Mouse (Mus musculus) intestine, postnatal 0 days (tissue): ENCODE measurements around the gene Ikzf3. TPM values are rescaled to one million over a fixed set of nuclear protein-coding genes. Genes with fewer than 3 reads are reported as not detected.

Source experiments
- ATAC-seq: fragments of 200-750 bp; cut with Nextera tagmentation; 2 replicates; pipeline ENCODE4 v1.8.0; 2017; ENCODE audit warnings: mild to moderate bottlenecking, moderate TSS enrichment, moderate library complexity
- H3K27ac ChIP-seq: fragments of 300-500 bp; sonication (generic); 2 replicates; pipeline ENCODE4 v1.5.1; 2014; ENCODE audit warnings: mild to moderate bottlenecking, low read depth, low read length, moderate library complexity
- H3K27me3 ChIP-seq: fragments of 300-500 bp; sonication (generic); replicated peaks from 2 replicates; pipeline ENCODE4 v1.6.1; 2014; ENCODE audit warnings: low read length, mixed read lengths; ENCODE audit not compliant: control insufficient read depth, insufficient read depth
- H3K36me3 ChIP-seq: fragments of 300-500 bp; sonication (generic); 2 replicates; pipeline ENCODE4 v1.6.1; 2014; ENCODE audit warnings: mild to moderate bottlenecking, moderate library complexity; ENCODE audit not compliant: control insufficient read depth, insufficient read depth
- H3K4me1 ChIP-seq: fragments of 300-500 bp; sonication (generic); replicated peaks from 2 replicates; pipeline ENCODE4 v1.6.1; 2014; ENCODE audit warnings: antibody characterized with exemption, low read length, mixed read lengths; ENCODE audit not compliant: control insufficient read depth, insufficient read depth
- H3K4me2 ChIP-seq: fragments of 300-500 bp; sonication (generic); replicated peaks from 2 replicates; pipeline ENCODE4 v1.6.1; 2014; ENCODE audit warnings: low read depth, mild to moderate bottlenecking, moderate library complexity
- H3K4me3 ChIP-seq: fragments of 300-500 bp; sonication (generic); 2 replicates; pipeline ENCODE4 v1.5.1; 2014; ENCODE audit warnings: low read depth, low read length
- H3K9ac ChIP-seq: fragments of 300-500 bp; sonication (generic); 2 replicates; pipeline ENCODE4 v1.6.1; 2014; ENCODE audit warnings: mild to moderate bottlenecking, low read depth, low read length
- H3K9me3 ChIP-seq: fragments of 300-500 bp; sonication (generic); 2 replicates; pipeline ENCODE4 v1.6.1; 2016; ENCODE audit warnings: mixed run types; ENCODE audit not compliant: control insufficient read depth
- CTCF ChIP-seq: sonication (generic); IDR thresholded peaks from 2 replicates; pipeline ENCODE4 v1.5.1; 2016; ENCODE audit warnings: low read depth, mild to moderate bottlenecking, control low read depth, antibody characterized with exemption, moderate library complexity
- WGBS: fragments of 180-500 bp; shearing (Covaris S2); extraction: QIAGEN DNeasy Blood & Tissue Kit; methylation state at CpG from one replicate; pipeline ENCODE4 v1.1.7; 2014; 5-methylcytosine and 5-hydroxymethylcytosine counted together
- polyA plus RNA-seq: library from polyadenylated mRNA; unstranded; fragments of >200 nt; fragmentation: Nextera tagmentation; extraction: Ambion mirVana; gene quantifications from 2 replicates; pipeline ENCODE4 v1.2.1, GENCODE M21; 2015

The Ikzf3 gene
- polyA plus RNA-seq, 1 experiment from 2014 or later, result 0.20 TPM

DNA sequence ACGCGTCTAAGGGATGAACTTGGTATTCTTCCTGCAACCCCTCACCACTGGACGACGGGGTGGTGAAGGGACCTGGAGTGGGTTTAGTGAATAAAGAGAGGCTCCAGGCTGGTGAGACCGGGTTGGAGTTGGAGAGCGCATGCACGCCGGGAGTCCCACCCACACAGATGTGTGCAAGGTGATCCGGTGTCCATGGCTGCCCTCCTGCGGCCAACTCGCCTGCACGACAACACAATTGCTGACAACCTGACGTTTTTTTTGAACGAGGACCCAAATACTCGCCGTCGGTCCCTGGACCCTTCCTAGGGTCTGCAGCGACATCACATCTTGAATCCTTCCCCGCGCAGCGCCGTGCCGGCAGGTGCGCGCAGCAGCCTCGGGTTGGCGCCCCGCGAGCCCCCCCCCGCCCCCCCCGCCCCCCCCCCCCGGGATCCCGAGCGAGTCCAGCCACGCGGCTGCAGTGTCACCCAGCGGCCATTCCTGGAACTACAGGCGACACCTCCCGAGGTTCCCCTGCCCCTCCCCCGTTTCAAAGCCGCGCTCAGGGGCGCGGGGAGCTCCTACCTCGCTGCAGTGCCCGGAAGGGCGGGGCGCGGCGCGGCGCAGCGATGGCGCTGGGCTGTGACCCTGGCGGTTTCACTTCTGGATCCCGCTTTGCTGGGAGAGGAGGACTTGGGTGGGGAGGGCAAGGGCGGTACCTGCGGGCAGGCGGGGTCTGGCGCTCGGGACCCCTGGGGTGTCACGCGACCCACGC, 88.3 kb downstream of the Ikzf3 start:
- peak; percentile 73 for TF ChIP-seq CTCF
- Histone ChIP-seq H3K27ac (no peak overlapping the region), H3K27me3 (0 out of 2 replicates have a peak, but pooled peaks cover 4% of the 10 kb centered on the region), H3K4me2 (peak overlapping the region; percentile 85), H3K9me3 (no peaks in the 10 kb centered on the region), H3K9ac (peak overlapping the region; percentile 35), H3K4me3 (peak overlapping the region; percentile 52), H3K36me3 (peaks cover 25% of the 10 kb centered on the region; the same call in 1 of the 2 replicates), H3K4me1 (no peaks in the 10 kb centered on the region)
- whole genome bisulfite sequencing, result under 1% methylated on average over 47 of the region's 64 CpGs
- peak; percentile 72 for ATAC-seq

DNA sequence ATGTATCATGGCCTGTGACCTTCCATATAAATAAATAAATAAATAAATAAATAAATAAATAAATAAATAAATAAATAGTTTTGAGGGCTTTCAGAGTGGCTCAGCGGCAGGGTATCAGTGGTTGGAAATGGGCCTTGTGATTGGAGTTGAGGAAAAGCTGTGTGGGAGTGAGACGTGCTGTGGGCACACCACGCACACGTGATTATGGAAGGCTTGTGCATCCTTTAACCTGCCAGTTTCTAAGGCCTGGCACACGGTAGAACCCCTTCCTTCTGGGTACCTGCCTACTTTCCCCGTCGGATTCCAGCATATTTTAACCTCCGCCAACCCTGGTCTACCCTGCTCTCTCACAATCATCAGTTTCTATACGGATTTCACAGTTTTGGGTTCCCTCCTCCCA, 88.9 kb downstream of the Ikzf3 start:
- H3K4me2 ChIP-seq, result peak overlapping the region; percentile 85
- H3K4me1 ChIP-seq, result no peaks in the 10 kb centered on the region
- 0 out of 2 replicates have a peak, but pooled peaks cover 4% of the 10 kb centered on the region for H3K27me3 ChIP-seq
- 21% methylated on average over 9 of the region's 9 CpGs for WGBS
- no peak overlapping the region for H3K27ac ChIP-seq
- ATAC-seq, result peak; percentile 17; the same call in 1 of the 2 replicates
- peaks cover 31% of the 10 kb centered on the region for H3K36me3 ChIP-seq
- peak overlapping the region; percentile 35; the same call in 1 of the 2 replicates for H3K9ac ChIP-seq
- no peaks in the 10 kb centered on the region for H3K9me3 ChIP-seq
- TF ChIP-seq CTCF, result no peak
- peak overlapping the region; percentile 52 for H3K4me3 ChIP-seq

DNA sequence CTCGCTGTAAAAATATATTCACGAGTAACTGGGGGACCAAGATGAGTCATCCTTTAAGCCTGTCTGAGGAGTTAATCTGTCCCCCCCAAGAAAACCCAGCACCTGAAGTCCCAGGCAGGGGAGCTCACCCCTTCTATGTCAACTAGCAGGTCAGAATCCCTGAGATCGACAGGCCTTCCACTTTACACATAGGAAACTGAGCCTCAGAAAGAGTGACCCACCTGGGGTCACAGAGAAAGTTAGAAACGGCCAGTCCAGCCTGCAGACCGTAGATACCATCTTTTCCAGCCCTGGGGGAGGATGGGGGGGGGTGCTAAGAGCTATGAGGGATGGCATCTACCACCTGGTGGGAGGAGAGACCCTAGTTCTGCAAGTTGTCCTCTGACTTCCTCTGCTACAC, 89.3 kb downstream of the Ikzf3 start:
- H3K9ac ChIP-seq, result no peak overlapping the region
- H3K4me3 ChIP-seq, result no peak overlapping the region
- H3K36me3 ChIP-seq, result peaks cover 35% of the 10 kb centered on the region
- H3K4me2 ChIP-seq, result no peak overlapping the region
- no peaks in the 10 kb centered on the region for H3K4me1 ChIP-seq
- H3K27me3 ChIP-seq, result 0 out of 2 replicates have a peak, but pooled peaks cover 4% of the 10 kb centered on the region
- WGBS, result 48% methylated on average over 5 of the region's 5 CpGs
- no peaks in the 10 kb centered on the region for H3K9me3 ChIP-seq
- no peak for TF ChIP-seq CTCF
- no peak for ATAC-seq
- H3K27ac ChIP-seq, result no peak overlapping the region

DNA sequence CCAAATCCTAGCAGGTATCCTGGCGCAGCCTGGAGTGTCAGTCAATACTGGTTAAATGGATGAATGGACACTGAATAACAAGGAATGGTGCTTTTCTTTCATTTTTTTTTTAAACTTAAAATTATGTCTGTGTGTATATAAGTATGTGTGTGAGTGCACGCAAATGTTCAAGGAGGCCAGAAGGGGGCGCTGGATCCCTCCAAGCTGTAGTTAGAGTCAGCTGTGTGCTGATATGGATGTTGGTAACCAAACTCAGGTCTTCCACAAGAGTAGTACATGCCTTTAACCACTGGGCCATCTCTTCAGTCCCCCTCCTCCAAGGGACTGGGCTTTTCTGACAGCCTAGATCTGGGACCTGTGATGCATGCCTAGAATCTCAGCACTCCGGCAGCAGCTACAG, 90.3 kb downstream of the Ikzf3 start:
- Histone ChIP-seq H3K9ac (no peak overlapping the region), H3K4me3 (no peak overlapping the region), H3K4me1 (no peaks in the 10 kb centered on the region), H3K9me3 (no peaks in the 10 kb centered on the region), H3K36me3 (peaks cover 45% of the 10 kb centered on the region), H3K27me3 (0 out of 2 replicates have a peak, but pooled peaks cover 4% of the 10 kb centered on the region), H3K27ac (no peak overlapping the region), H3K4me2 (no peak overlapping the region)
- 79% methylated on average over 4 of the region's 4 CpGs for WGBS
- ATAC-seq, result no peak
- TF ChIP-seq CTCF, result peak; percentile 56

DNA sequence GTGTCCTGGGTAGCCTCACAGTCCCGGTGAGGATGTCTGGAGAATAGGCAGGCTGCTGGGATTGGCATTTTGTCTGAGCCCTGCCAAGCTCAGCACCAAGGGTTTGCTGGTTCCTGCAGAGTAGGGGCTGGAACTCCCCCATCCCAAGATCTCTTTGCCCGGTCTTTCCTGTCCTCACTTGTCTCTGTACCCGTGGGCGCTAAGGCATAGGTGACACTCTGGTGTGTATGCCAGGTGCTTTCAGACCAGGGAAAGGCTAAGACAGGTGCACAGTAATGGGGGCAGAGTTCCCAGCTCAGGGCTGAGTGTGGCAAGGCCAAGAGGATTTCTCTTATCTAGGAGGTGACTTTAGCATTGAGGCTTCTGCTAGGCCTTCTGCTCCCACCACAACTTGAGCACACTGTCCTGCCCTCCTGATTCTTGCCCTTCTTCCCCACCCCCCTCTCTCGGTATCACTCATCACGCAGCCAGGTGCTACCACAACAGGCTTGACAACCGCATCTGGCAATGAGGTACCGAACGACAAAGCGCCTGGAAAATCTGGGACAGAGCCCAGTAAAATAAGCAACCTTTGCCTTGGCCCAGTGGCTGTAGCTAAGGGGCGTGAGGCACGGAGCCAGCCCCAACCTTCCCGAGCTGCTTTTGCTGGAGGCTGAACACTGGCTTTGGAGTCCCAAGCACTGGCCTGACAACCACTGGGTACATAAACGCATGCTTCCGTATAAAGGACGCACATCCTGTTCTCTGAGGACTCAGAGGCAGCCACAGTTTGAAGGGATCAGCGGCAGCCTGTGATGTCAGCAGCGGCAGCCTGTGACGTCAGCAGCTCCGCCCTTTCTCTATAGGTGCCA, 95.7 kb downstream of the Ikzf3 start:
- H3K4me3 ChIP-seq, result peak overlapping the region; percentile 64
- WGBS, result 67% methylated on average over 20 of the region's 20 CpGs
- ATAC-seq, result no peak
- H3K4me1 ChIP-seq, result no peaks in the 10 kb centered on the region
- peak overlapping the region; percentile 34; the same call in 1 of the 2 replicates for H3K9ac ChIP-seq
- peak overlapping the region; percentile 66 for H3K4me2 ChIP-seq
- no peaks in the 10 kb centered on the region for H3K9me3 ChIP-seq
- no peak for TF ChIP-seq CTCF
- peaks cover 46% of the 10 kb centered on the region for H3K36me3 ChIP-seq
- no peak overlapping the region for H3K27ac ChIP-seq
- H3K27me3 ChIP-seq, result no peaks in the 10 kb centered on the region

DNA sequence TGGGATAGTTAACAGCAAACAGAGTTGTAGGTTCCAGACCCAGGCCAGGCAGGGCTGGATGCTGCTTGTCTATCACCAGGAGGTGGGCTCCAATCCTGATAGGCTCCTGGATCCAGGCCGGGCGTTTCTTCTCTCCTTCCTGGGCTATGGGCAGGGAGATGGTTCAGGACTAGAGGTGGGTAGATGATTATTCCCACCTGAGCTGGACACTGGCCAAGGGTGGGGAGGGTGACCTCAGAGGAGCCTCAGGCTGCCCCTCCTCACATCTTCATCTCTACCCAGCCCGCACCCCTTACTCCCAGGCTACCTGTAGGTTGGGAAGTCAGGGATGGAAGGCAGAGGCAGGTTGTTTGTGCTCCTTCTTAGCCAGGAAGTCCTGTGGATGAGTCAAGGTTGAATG, 96.4 kb downstream of the Ikzf3 start:
- Histone ChIP-seq H3K9ac (peak overlapping the region; percentile 34; the same call in 1 of the 2 replicates), H3K4me1 (no peaks in the 10 kb centered on the region), H3K36me3 (peaks cover 38% of the 10 kb centered on the region), H3K27me3 (no peaks in the 10 kb centered on the region), H3K4me3 (peak overlapping the region; percentile 64), H3K4me2 (peak overlapping the region; percentile 66), H3K27ac (no peak overlapping the region), H3K9me3 (no peaks in the 10 kb centered on the region)
- ATAC-seq, result no peak
- TF ChIP-seq CTCF, result no peak
- 42% methylated on average over 3 of the region's 3 CpGs for WGBS
